ENCODE assay signal across 8 mouse cellular contexts in genomic region chr7:45700301-45701015, GRCm38 (mm10). TPM values are rescaled to one million over a fixed set of nuclear protein-coding genes. Genes with fewer than 3 reads are reported as not detected.
DNase-seq lines count a peak whose midpoint lies in the region; ATAC-seq and TF ChIP-seq lines count a peak whose summit lies in the region.

No protein-coding gene starts in this region.

- peaks cover 3 to 56% of the 10 kb centered on the region in 2 experiments; a peak in 3 of 4 replicates for H3K4me1 ChIP-seq in CH12.LX (ENCODE audit: control insufficient read depth in 1 of 2, insufficient read depth in 2 of 2)
- H3K4me1 ChIP-seq in forebrain, postnatal 0 days (ENCODE audit: insufficient read depth) = peaks cover 31% of the 10 kb centered on the region
- H3K4me1 ChIP-seq in lung, embryonic 14.5 days (ENCODE audit: insufficient read depth) = peaks cover 4% of the 10 kb centered on the region

- H3K9me3 ChIP-seq in CH12.LX (replicated peaks; ENCODE audit: low read length) = no peaks in the 10 kb centered on the region
- H3K9me3 ChIP-seq in forebrain, postnatal 0 days (ENCODE audit: low read length) = no peaks in the 10 kb centered on the region
- H3K9me3 ChIP-seq in lung, embryonic 14.5 days (ENCODE audit: low read depth, low read length) = no peaks in the 10 kb centered on the region

- TF ChIP-seq RAD21 in CH12.LX (IDR thresholded peaks at IDR 0.05; ENCODE audit: low read depth, low read length) = no peak

- no peak overlapping the region for H3K9ac ChIP-seq in CH12.LX (ENCODE audit: insufficient read depth, low read depth)
- peak overlapping the region; percentile 78 for H3K9ac ChIP-seq in forebrain, postnatal 0 days
- H3K9ac ChIP-seq in lung, embryonic 14.5 days = peak overlapping the region; percentile 21; the same call in 1 of the 2 replicates

- peak; percentile 13; the same call in 1 of the 2 replicates for ATAC-seq in cerebellum, adult (ENCODE audit: insufficient number of reproducible peaks, low FRiP score, low TSS enrichment)
- ATAC-seq in forebrain, postnatal 0 days = peak; percentile 19; the same call in 1 of the 2 replicates
- peak; percentile 18; the same call in 1 of the 2 replicates for ATAC-seq in lung, embryonic 14.5 days (ENCODE audit: insufficient read depth)
- ATAC-seq in activated CD4-positive, CD25-positive, alpha-beta regulatory T cell, adult 4 months = no peak

- no peak overlapping the region for H3K27ac ChIP-seq in CH12.LX (ENCODE audit: insufficient read depth, low read depth)
- H3K27ac ChIP-seq in forebrain, postnatal 0 days (ENCODE audit: low read depth, low read length) = peak overlapping the region; percentile 93
- H3K27ac ChIP-seq in lung, embryonic 14.5 days (ENCODE audit: low read depth) = no peak overlapping the region

- no peak for TF ChIP-seq POLR2A in CH12.LX (IDR thresholded peaks at IDR 0.05; ENCODE audit: low read depth, low read length)

- dilution Hi-C loops in CH12.LX (cut with MboI; ENCODE audit: extremely low pct_ligation_motif_present, extremely low pct_unique_long_range_greater_than_20kb, low sequenced_read_pairs) = no loop called here

- H3K4me3 ChIP-seq in CH12.LX (replicated peaks in 1 of 3; ENCODE audit: low read depth in 2 of 3, low read length in 2 of 3, poor library complexity in 1 of 3) = no peak overlapping the region
- peak overlapping the region; percentile 54 for H3K4me3 ChIP-seq in forebrain, postnatal 0 days (ENCODE audit: low read depth, low read length)
- peak overlapping the region; percentile 38 for H3K4me3 ChIP-seq in lung, embryonic 14.5 days (ENCODE audit: low read depth, low read length)

- in situ Hi-C loops in CH12.LX (cut with MboI; ENCODE audit: low pct_ligation_motif_present, low pct_unique_long_range_greater_than_20kb, low sequenced_read_pairs) = no loop called here

- no peaks in the 10 kb centered on the region for H3K36me3 ChIP-seq in CH12.LX (replicated peaks in 1 of 2; ENCODE audit: control insufficient read depth in 1 of 2, insufficient read depth in 1 of 2, low read length in 1 of 2)
- no peaks in the 10 kb centered on the region for H3K36me3 ChIP-seq in forebrain, postnatal 0 days (ENCODE audit: insufficient read depth)
- H3K36me3 ChIP-seq in lung, embryonic 14.5 days (ENCODE audit: insufficient read depth) = no peaks in the 10 kb centered on the region

- no peak for TF ChIP-seq EP300 in CH12.LX (IDR thresholded peaks at IDR 0.05; ENCODE audit: low read length)

- intact Hi-C loops in heart, postnatal 36 days (cut with DNase I) = no loop called here

- no peaks in the 10 kb centered on the region for H3K79me2 ChIP-seq in CH12.LX (replicated peaks; ENCODE audit: control insufficient read depth, extremely low read depth, insufficient read depth, poor library complexity, severe bottlenecking)

- peak; percentile 79 for DNase-seq in CH12.LX (ENCODE audit: extremely low read depth)
- DNase-seq in forebrain, postnatal 0 days = peak; percentile 84
- DNase-seq in heart, postnatal 36 days = peak; percentile 75 to 80
- DNase-seq in layer of hippocampus, adult 8-10 months (ENCODE audit: low spot score in 2 of 2) = peak; percentile 83 to 89
- DNase-seq in lung, embryonic 14.5 days = peak; percentile 88
- DNase-seq in retina, adult 2 months (ENCODE audit: low read depth, low spot score) = peak; percentile 67

- WGBS in forebrain, postnatal 0 days = 2% methylated on average over 19 of the region's 20 CpGs
- WGBS in lung, embryonic 14.5 days = 2% methylated on average over 20 of the region's 20 CpGs

- H3K27me3 ChIP-seq in CH12.LX (replicated peaks) = no peaks in the 10 kb centered on the region
- no peaks in the 10 kb centered on the region for H3K27me3 ChIP-seq in forebrain, postnatal 0 days (ENCODE audit: insufficient read depth, low read length)
- peaks cover 25% of the 10 kb centered on the region for H3K27me3 ChIP-seq in lung, embryonic 14.5 days (ENCODE audit: insufficient read depth, low read length)

- no peak for TF ChIP-seq CTCF in CH12.LX (conservative IDR thresholded peaks at IDR 0.05 in 1 of 2, IDR thresholded peaks at IDR 0.05 in 1 of 2; ENCODE audit: low read depth in 2 of 2, low read length in 2 of 2)
- TF ChIP-seq CTCF in forebrain, postnatal 0 days (IDR thresholded peaks at IDR 0.05; ENCODE audit: low read depth) = no peak
- TF ChIP-seq CTCF in lung, embryonic 14.5 days (IDR thresholded peaks at IDR 0.05; ENCODE audit: low read depth) = no peak

- H3K4me2 ChIP-seq in CH12.LX (ENCODE audit: insufficient read depth, low read depth, poor library complexity, severe bottlenecking) = peak overlapping the region; percentile 51; the same call in 1 of the 2 replicates
- peak overlapping the region; percentile 95 for H3K4me2 ChIP-seq in forebrain, postnatal 0 days (ENCODE audit: low read depth)
- peak overlapping the region; percentile 69 for H3K4me2 ChIP-seq in lung, embryonic 14.5 days

TF ChIP-seq in CH12.LX, 34 proteins besides CTCF, POLR2A, EP300 and RAD21 (continues in another document):
- no peak for TF ChIP-seq ELF1 (IDR thresholded peaks at IDR 0.05; ENCODE audit: low read depth, low read length)
- TF ChIP-seq HCFC1 (IDR thresholded peaks at IDR 0.05; ENCODE audit: low read depth, low read length) = peak; percentile 99
- peak; percentile 58; the same call in 1 of the 2 replicates for TF ChIP-seq GABPA (IDR thresholded peaks at IDR 0.05; ENCODE audit: insufficient replicate concordance, low read depth, low read length)
- no peak for TF ChIP-seq ZKSCAN1 (IDR thresholded peaks at IDR 0.05; ENCODE audit: borderline replicate concordance, low read depth, low read length)
- TF ChIP-seq E2F4 (IDR thresholded peaks at IDR 0.05; ENCODE audit: insufficient replicate concordance, low read depth, low read length) = no peak
- TF ChIP-seq KAT2A (IDR thresholded peaks at IDR 0.05; ENCODE audit: insufficient replicate concordance, low read length) = peak; percentile 94; the same call in 1 of the 2 replicates
- TF ChIP-seq TCF12 (IDR thresholded peaks at IDR 0.05; ENCODE audit: low read depth, low read length) = no peak

RNA-seq across cellular contexts. Expression of gene Car11, which starts 0.8 kb away (rescaled TPM):
- total RNA-seq in CH12.LX (2012; rRNA removed) (0.25 TPM in 1 of 2 replicates, not detected in the other), CH12.LX (2014; rRNA removed) (not detected in 2 replicates)
- polyA plus RNA-seq in CH12.LX (2012; ENCODE audit: insufficient read length, low read depth) = 0.61 TPM in 1 of 2 replicates, not detected in the other
- total RNA-seq in forebrain, postnatal 0 days (2014; rRNA removed) = 104 and 122 TPM in 2 replicates
- 92.1 and 102 TPM in 2 replicates for polyA plus RNA-seq in forebrain, postnatal 0 days (2015; fragmentation: Nextera tagmentation; extraction: Ambion mirVana)
- 1 to 10 TPM; 6.2 to 6.7 TPM for total RNA-seq in heart, postnatal 36 days (2021)
- 100 to 1,000 TPM; 158 to 230 (median 187) TPM for total RNA-seq in layer of hippocampus, adult 8-10 months (2022)
- 2.0 and 4.3 TPM in 2 replicates for polyA plus RNA-seq in lung, embryonic 14.5 days (2014; fragmentation: Nextera tagmentation; extraction: Ambion mirVana)
- under 1 TPM in 1 of 2 experiments, not detected in 1; 0.51 TPM for polyA plus RNA-seq in activated CD4-positive, CD25-positive, alpha-beta regulatory T cell, adult 4 months (2017; shearing (Covaris generic))

RNA-seq across cellular contexts. Expression of gene Dbp, which starts 4.4 kb away (rescaled TPM):
- total RNA-seq in CH12.LX (2012; rRNA removed) (7.9 and 8.5 TPM in 2 replicates), CH12.LX (2014; rRNA removed) (11.0 and 12.4 TPM in 2 replicates)
- polyA plus RNA-seq in CH12.LX (2012; ENCODE audit: insufficient read length, low read depth) = 7.2 and 10.4 TPM in 2 replicates
- total RNA-seq in forebrain, postnatal 0 days (2014; rRNA removed) = 9.0 and 11.7 TPM in 2 replicates
- 6.4 and 6.6 TPM in 2 replicates for polyA plus RNA-seq in forebrain, postnatal 0 days (2015; fragmentation: Nextera tagmentation; extraction: Ambion mirVana)
- 100 to 1,000 TPM in 1 of 2 experiments, 10 to 100 TPM in 1; 44.4 to 158 TPM for total RNA-seq in heart, postnatal 36 days (2021)
- total RNA-seq in layer of hippocampus, adult 8-10 months (2022) = 100 to 1,000 TPM in 2 of 4 experiments, 10 to 100 TPM in 2; 76.7 to 136 (median 109) TPM
- 2.1 TPM in 2 replicates for polyA plus RNA-seq in lung, embryonic 14.5 days (2014; fragmentation: Nextera tagmentation; extraction: Ambion mirVana)
- 1 to 10 TPM; 5.2 to 8.5 TPM for polyA plus RNA-seq in activated CD4-positive, CD25-positive, alpha-beta regulatory T cell, adult 4 months (2017; shearing (Covaris generic))

RNA-seq across cellular contexts. Expression of gene Sec1, which starts 6.3 kb away (rescaled TPM):
- 0.04 and 0.08 TPM in 2 replicates for total RNA-seq in CH12.LX (2012; rRNA removed)
- 0.18 and 0.26 TPM in 2 replicates for total RNA-seq in CH12.LX (2014; rRNA removed)
- polyA plus RNA-seq in CH12.LX (2012; ENCODE audit: insufficient read length, low read depth) = 0.33 and 0.46 TPM in 2 replicates
- 0.52 and 0.62 TPM in 2 replicates for total RNA-seq in forebrain, postnatal 0 days (2014; rRNA removed)
- polyA plus RNA-seq in forebrain, postnatal 0 days (2015; fragmentation: Nextera tagmentation; extraction: Ambion mirVana) = 0.18 and 0.34 TPM in 2 replicates
- under 1 TPM in 1 of 2 experiments, not detected in 1; 0.22 TPM for total RNA-seq in heart, postnatal 36 days (2021)
- 1 to 10 TPM; 1.6 to 4.6 (median 3.3) TPM for total RNA-seq in layer of hippocampus, adult 8-10 months (2022)
- 0.08 TPM in 1 of 2 replicates, not detected in the other for polyA plus RNA-seq in lung, embryonic 14.5 days (2014; fragmentation: Nextera tagmentation; extraction: Ambion mirVana)
- polyA plus RNA-seq in activated CD4-positive, CD25-positive, alpha-beta regulatory T cell, adult 4 months (2017; shearing (Covaris generic)) = not detected

RNA-seq across cellular contexts. Expression of gene Rpl18, which starts 14.8 kb away (rescaled TPM):
- total RNA-seq in CH12.LX (2012; rRNA removed) = 3,614 and 3,766 TPM in 2 replicates
- total RNA-seq in CH12.LX (2014; rRNA removed) = 3,153 and 3,204 TPM in 2 replicates
- polyA plus RNA-seq in CH12.LX (2012; ENCODE audit: insufficient read length, low read depth) = 2,393 and 2,438 TPM in 2 replicates
- 891 and 1,057 TPM in 2 replicates for total RNA-seq in forebrain, postnatal 0 days (2014; rRNA removed)
- polyA plus RNA-seq in forebrain, postnatal 0 days (2015; fragmentation: Nextera tagmentation; extraction: Ambion mirVana) = 517 and 655 TPM in 2 replicates
- 100 to 1,000 TPM; 550 to 591 TPM for total RNA-seq in heart, postnatal 36 days (2021)
- total RNA-seq in layer of hippocampus, adult 8-10 months (2022) = 100 to 1,000 TPM; 385 to 434 (median 409) TPM
- 1,245 and 1,303 TPM in 2 replicates for polyA plus RNA-seq in lung, embryonic 14.5 days (2014; fragmentation: Nextera tagmentation; extraction: Ambion mirVana)
- polyA plus RNA-seq in activated CD4-positive, CD25-positive, alpha-beta regulatory T cell, adult 4 months (2017; shearing (Covaris generic)) = 1,000 to 10,000 TPM; 2,566 to 2,766 TPM

RNA-seq across cellular contexts. Expression of gene Ntn5, which starts 16.6 kb away (rescaled TPM):
- 0.08 TPM in 1 of 2 replicates, not detected in the other for total RNA-seq in CH12.LX (2012; rRNA removed)
- not detected in 2 replicates for total RNA-seq in CH12.LX (2014; rRNA removed)
- 0.57 and 0.63 TPM in 2 replicates for polyA plus RNA-seq in CH12.LX (2012; ENCODE audit: insufficient read length, low read depth)
- total RNA-seq in forebrain, postnatal 0 days (2014; rRNA removed) = 0.23 and 0.33 TPM in 2 replicates
- polyA plus RNA-seq in forebrain, postnatal 0 days (2015; fragmentation: Nextera tagmentation; extraction: Ambion mirVana) = 0.47 and 0.79 TPM in 2 replicates
- total RNA-seq in heart, postnatal 36 days (2021) = under 1 TPM in 1 of 2 experiments, not detected in 1; 0.22 TPM
- total RNA-seq in layer of hippocampus, adult 8-10 months (2022) = 10 to 100 TPM in 3 of 4 experiments, 1 to 10 TPM in 1; 9.1 to 13.5 (median 11.6) TPM
- polyA plus RNA-seq in lung, embryonic 14.5 days (2014; fragmentation: Nextera tagmentation; extraction: Ambion mirVana) = 0.28 and 0.30 TPM in 2 replicates
- not detected for polyA plus RNA-seq in activated CD4-positive, CD25-positive, alpha-beta regulatory T cell, adult 4 months (2017; shearing (Covaris generic))

Comparison
In these comparisons a context has a peak if more than half of its experiments do, and no peak if none do; other contexts are left out.
1. H3K4me3 ChIP-seq: peak in forebrain, postnatal 0 days (single experiment) and lung, embryonic 14.5 days (single experiment); none in CH12.LX (0 of 3).
2. RNA of gene Car11, which starts 0.8 kb away (total RNA-seq): 158 to 230 TPM in layer of hippocampus, adult 8-10 months and 104 to 122 TPM in forebrain, postnatal 0 days; 6.2 to 6.7 TPM in heart, postnatal 36 days and 0.25 TPM in CH12.LX; every median in the first group is over 10 times any median in the second.
3. Peak in every context shown above with its lines, with median percentiles within 50 percentile points of each other: DNase-seq and H3K4me2 ChIP-seq.